Mouse (Mus musculus) heart, adult 2 months (tissue): Measurements from ENCODE around the gene Anks6.

Experiments used
- CTCF ChIP-seq: fragments of 200-600 bp; IDR thresholded peaks from 2 replicates; pipeline ENCODE4 v1.8.1; 2022; ENCODE audit warnings: antibody characterized with exemption, mild to moderate bottlenecking, moderate library complexity
- EP300 ChIP-seq: fragments of 200-500 bp; IDR thresholded peaks from 2 replicates; pipeline ENCODE4 v1.6.1; 2011; ENCODE audit warnings: low read depth, low read length, control low read depth; ENCODE audit not compliant: insufficient read depth

DNA sequence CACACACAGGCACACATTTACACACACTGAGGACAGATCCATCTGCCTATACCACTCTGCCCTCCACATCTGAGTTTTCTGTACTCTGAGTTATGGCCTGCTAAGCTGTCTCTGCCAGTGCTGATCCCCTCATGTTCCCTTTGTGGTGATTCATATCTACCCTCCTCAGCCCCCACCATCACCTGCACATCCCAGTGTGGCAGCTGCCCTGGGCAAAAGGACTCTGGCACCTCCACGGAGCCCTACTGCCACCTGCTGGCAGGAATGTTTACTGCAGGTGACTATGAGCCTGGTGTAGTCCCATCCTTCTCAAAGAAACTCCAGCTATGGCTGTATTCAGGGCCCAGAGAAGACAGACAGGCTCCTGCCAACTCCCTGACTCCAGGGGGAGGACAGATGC, 7.1 kb downstream of the Anks6 start:
- no peak; the same call in 1 of the 2 replicates for TF ChIP-seq CTCF
- 0 out of 2 replicates have a peak, but pooled peaks have one; percentile 38 for TF ChIP-seq EP300
